Mouse (Mus musculus) embryonic facial prominence, embryonic 15.5 days (tissue): ENCODE results near the gene Rapgef3. TPM values are rescaled to one million over a fixed set of nuclear protein-coding genes. Genes with fewer than 3 reads are reported as not detected.
A peak's percentile ranks its signal among the peaks of the same experiment; 100 is the strongest.

Source experiments
- ATAC-seq: fragments of 200-750 bp; cut with Nextera tagmentation; 2 replicates; pipeline ENCODE4 v1.8.0; 2017; ENCODE audit warnings: low read depth, moderate TSS enrichment; ENCODE audit not compliant: insufficient number of reproducible peaks, low FRiP score, low TSS enrichment
- H3K27ac ChIP-seq: fragments of 300-500 bp; sonication (generic); replicated peaks from 2 replicates; pipeline ENCODE4 v1.5.1; 2015; ENCODE audit warnings: mild to moderate bottlenecking, inconsistent platforms
- H3K27me3 ChIP-seq: fragments of 300-500 bp; sonication (generic); 2 replicates; pipeline ENCODE4 v1.6.1; 2015; ENCODE audit warnings: inconsistent platforms
- H3K36me3 ChIP-seq: fragments of 300-500 bp; sonication (generic); 2 replicates; pipeline ENCODE4 v1.6.1; 2015; ENCODE audit warnings: mild to moderate bottlenecking, inconsistent platforms
- H3K4me1 ChIP-seq: fragments of 300-500 bp; sonication (generic); 2 replicates; pipeline ENCODE4 v1.6.1; 2015; ENCODE audit warnings: inconsistent platforms
- H3K4me2 ChIP-seq: fragments of 300-500 bp; sonication (generic); replicated peaks from 2 replicates; pipeline ENCODE4 v1.6.1; 2015; ENCODE audit warnings: mild to moderate bottlenecking, inconsistent platforms
- H3K4me3 ChIP-seq: fragments of 300-500 bp; sonication (generic); replicated peaks from 2 replicates; pipeline ENCODE4 v1.5.1; 2015; ENCODE audit warnings: mild to moderate bottlenecking, inconsistent platforms
- H3K9ac ChIP-seq: fragments of 300-500 bp; sonication (generic); 2 replicates; pipeline ENCODE4 v1.6.1; 2015; ENCODE audit warnings: inconsistent platforms
- H3K9me3 ChIP-seq: fragments of 300-500 bp; sonication (generic); replicated peaks from 2 replicates; pipeline ENCODE4 v1.6.1; 2016; ENCODE audit warnings: inconsistent platforms
- WGBS: fragments of 180-500 bp; shearing (Covaris S2); methylation state at CpG from one replicate; pipeline ENCODE4 v1.1.7; 2015; 5-methylcytosine and 5-hydroxymethylcytosine counted together
- polyA plus RNA-seq: library from polyadenylated mRNA; unstranded; fragments of >200 nt; fragmentation: Nextera tagmentation; extraction: Ambion mirVana; gene quantifications from 2 replicates; pipeline ENCODE4 v1.2.1, GENCODE M21; 2015

Gene Rapgef3
- polyA plus RNA-seq, 1 experiment from 2014 or later: 11.8 TPM

- 2% methylated on average over 39 of the region's 39 CpGs for WGBS
- peak; percentile 77 for ATAC-seq
- Histone ChIP-seq H3K4me3 (peak overlapping the region; percentile 68), H3K9ac (peak overlapping the region; percentile 59), H3K27ac (peak overlapping the region; percentile 13; the same call in 1 of the 2 replicates), H3K27me3 (no peaks in the 10 kb centered on the region), H3K4me2 (peak overlapping the region; percentile 79), H3K9me3 (no peaks in the 10 kb centered on the region), H3K36me3 (no peaks in the 10 kb centered on the region), H3K4me1 (peaks cover 72% of the 10 kb centered on the region)
Measured at GRCm38 (mm10) chr15:97784092-97784559, 16.4 kb upstream of the Rapgef3 start.

- no peaks in the 10 kb centered on the region for H3K36me3 ChIP-seq
- H3K27ac ChIP-seq: peak overlapping the region; percentile 85
- peak overlapping the region; percentile 15 for H3K4me3 ChIP-seq
- WGBS: 11% methylated on average over 9 of the region's 9 CpGs
- peaks cover 66% of the 10 kb centered on the region for H3K4me1 ChIP-seq
- no peak overlapping the region for H3K9ac ChIP-seq
- H3K9me3 ChIP-seq: no peaks in the 10 kb centered on the region
- H3K4me2 ChIP-seq: peak overlapping the region; percentile 42
- H3K27me3 ChIP-seq: no peaks in the 10 kb centered on the region
- peak; percentile 5; the same call in 1 of the 2 replicates for ATAC-seq
Measured at GRCm38 (mm10) chr15:97782749-97783105, 15.0 kb upstream of the Rapgef3 start.

GRCm38 (mm10) chr15:97781961-97782748, 14.4 kb upstream of the Rapgef3 start:
- H3K27me3 ChIP-seq: no peaks in the 10 kb centered on the region
- H3K4me3 ChIP-seq: peak overlapping the region; percentile 15
- H3K9me3 ChIP-seq: no peaks in the 10 kb centered on the region
- peak overlapping the region; percentile 42 for H3K4me2 ChIP-seq
- no peak; the same call in 1 of the 2 replicates for ATAC-seq
- 5% methylated on average over 24 of the region's 24 CpGs for WGBS
- no peaks in the 10 kb centered on the region for H3K36me3 ChIP-seq
- peak overlapping the region; percentile 85 for H3K27ac ChIP-seq
- H3K4me1 ChIP-seq: peaks cover 66% of the 10 kb centered on the region
- no peak overlapping the region for H3K9ac ChIP-seq

- H3K4me2 ChIP-seq: no peak overlapping the region; the same call in 1 of the 2 replicates
- H3K9me3 ChIP-seq: no peaks in the 10 kb centered on the region
- peaks cover 59% of the 10 kb centered on the region for H3K4me1 ChIP-seq
- H3K36me3 ChIP-seq: no peaks in the 10 kb centered on the region
- H3K9ac ChIP-seq: no peak overlapping the region
- no peak for ATAC-seq
- H3K27me3 ChIP-seq: no peaks in the 10 kb centered on the region
- H3K27ac ChIP-seq: peak overlapping the region; percentile 85
- WGBS: 21% methylated on average over 12 of the region's 12 CpGs
- H3K4me3 ChIP-seq: no peak overlapping the region
Measured at GRCm38 (mm10) chr15:97780611-97781031, 12.8 kb upstream of the Rapgef3 start.

- Histone ChIP-seq H3K4me3 (no peak overlapping the region), H3K36me3 (no peaks in the 10 kb centered on the region), H3K27me3 (no peaks in the 10 kb centered on the region), H3K4me2 (no peak overlapping the region), H3K27ac (peak overlapping the region; percentile 85; the same call in 1 of the 2 replicates), H3K9ac (no peak overlapping the region), H3K4me1 (peaks cover 54% of the 10 kb centered on the region), H3K9me3 (no peaks in the 10 kb centered on the region)
- 93% methylated on average over 1 of the region's 1 CpGs for WGBS
- ATAC-seq: no peak
Measured at GRCm38 (mm10) chr15:97779576-97779975, 11.8 kb upstream of the Rapgef3 start.

- no peak within 1 kb of the TSS for H3K4me2 ChIP-seq
- no peaks in the 10 kb centered on the region for H3K9me3 ChIP-seq
- no peaks in the 10 kb centered on the region for H3K27me3 ChIP-seq
- H3K4me1 ChIP-seq: peaks cover 57% of the 10 kb centered on the region
- no peak within 1 kb of the TSS for H3K4me3 ChIP-seq
- no peak for ATAC-seq
- H3K9ac ChIP-seq: no peak within 1 kb of the TSS
- WGBS: 60% methylated on average over 8 of the region's 8 CpGs
- H3K36me3 ChIP-seq: no peaks in the 10 kb centered on the region
- H3K27ac ChIP-seq: peak within 1 kb of the TSS; percentile 22; the same call in 1 of the 2 replicates
Measured at GRCm38 (mm10) chr15:97778311-97779098, 10.7 kb upstream of the Rapgef3 start, which contains the start of gene Slc48a1. Gene Slc48a1 (plus strand): TSS chr15:97778520.

GRCm38 (mm10) chr15:97776919-97777318, 9.1 kb upstream of the Rapgef3 start:
- Histone ChIP-seq H3K27me3 (no peaks in the 10 kb centered on the region), H3K27ac (no peak overlapping the region), H3K9ac (no peak overlapping the region), H3K9me3 (no peaks in the 10 kb centered on the region), H3K4me1 (peaks cover 61% of the 10 kb centered on the region), H3K4me2 (no peak overlapping the region), H3K36me3 (no peaks in the 10 kb centered on the region), H3K4me3 (no peak overlapping the region)
- ATAC-seq: no peak
- 79% methylated on average over 6 of the region's 6 CpGs for WGBS

- 11% methylated on average over 8 of the region's 8 CpGs for WGBS
- ATAC-seq: no peak
Measured at GRCm38 (mm10) chr15:97776514-97776913, 8.7 kb upstream of the Rapgef3 start.

GRCm38 (mm10) chr15:97773961-97774370, 6.2 kb upstream of the Rapgef3 start:
- H3K4me3 ChIP-seq: no peak overlapping the region
- no peak overlapping the region for H3K9ac ChIP-seq
- no peaks in the 10 kb centered on the region for H3K27me3 ChIP-seq
- H3K9me3 ChIP-seq: no peaks in the 10 kb centered on the region
- no peak for ATAC-seq
- peaks cover 35% of the 10 kb centered on the region for H3K4me1 ChIP-seq
- H3K4me2 ChIP-seq: no peak overlapping the region
- peak overlapping the region; percentile 48 for H3K27ac ChIP-seq
- WGBS: 63% methylated on average over 5 of the region's 5 CpGs
- no peaks in the 10 kb centered on the region for H3K36me3 ChIP-seq

More at GRCm38 (mm10) chr15:97776514-97776913, 8.7 kb upstream of the Rapgef3 start:
- H3K4me1 ChIP-seq: peaks cover 59% of the 10 kb centered on the region
- no peak overlapping the region for H3K4me2 ChIP-seq
- H3K27me3 ChIP-seq: no peaks in the 10 kb centered on the region
- H3K9ac ChIP-seq: no peak overlapping the region
- H3K27ac ChIP-seq: no peak overlapping the region
- H3K4me3 ChIP-seq: no peak overlapping the region
- H3K9me3 ChIP-seq: no peaks in the 10 kb centered on the region
- no peaks in the 10 kb centered on the region for H3K36me3 ChIP-seq

GRCm38 (mm10) chr15:97773108-97773507, 5.3 kb upstream of the Rapgef3 start:
- WGBS: 26% methylated on average over 5 of the region's 5 CpGs
- no peaks in the 10 kb centered on the region for H3K27me3 ChIP-seq
- H3K9me3 ChIP-seq: no peaks in the 10 kb centered on the region
- H3K36me3 ChIP-seq: no peaks in the 10 kb centered on the region
- no peak overlapping the region; the same call in 1 of the 2 replicates for H3K4me2 ChIP-seq
- ATAC-seq: peak; percentile 32; the same call in 1 of the 2 replicates
- H3K27ac ChIP-seq: peak overlapping the region; percentile 68
- peaks cover 37% of the 10 kb centered on the region for H3K4me1 ChIP-seq
- H3K4me3 ChIP-seq: no peak overlapping the region
- no peak overlapping the region for H3K9ac ChIP-seq

GRCm38 (mm10) chr15:97770280-97770679, 2.5 kb upstream of the Rapgef3 start:
- ATAC-seq: no peak
- WGBS: 81% methylated on average over 8 of the region's 8 CpGs

More at GRCm38 (mm10) chr15:97770280-97770679, 2.5 kb upstream of the Rapgef3 start:
- Histone ChIP-seq H3K4me2 (no peak overlapping the region), H3K27me3 (peaks cover 20% of the 10 kb centered on the region), H3K36me3 (no peaks in the 10 kb centered on the region), H3K4me3 (no peak overlapping the region), H3K9me3 (no peaks in the 10 kb centered on the region), H3K4me1 (peaks cover 57% of the 10 kb centered on the region), H3K27ac (no peak overlapping the region), H3K9ac (no peak overlapping the region)
